Mouse (Mus musculus): ENCODE results near the gene Nek7. TPM values are rescaled to one million over a fixed set of nuclear protein-coding genes. Genes with fewer than 3 reads are reported as not detected.

Gene Nek7
- polyA plus RNA-seq, 1 experiment from 2014 or later = 10.9 TPM

GRCm38 (mm10) chr1:138615388-138615787 lies 4.6 kb downstream of the Nek7 start:
- Histone ChIP-seq H3K4me3 (ENCODE audit: low read length) (no peak overlapping the region), H3K9me3 (ENCODE audit: control insufficient read depth, low read length) (no peaks in the 10 kb centered on the region), H3K36me3 (ENCODE audit: control insufficient read depth, insufficient read depth, low read length) (no peaks in the 10 kb centered on the region), H3K4me2 (ENCODE audit: low read length) (no peak overlapping the region), H3K9ac (ENCODE audit: low read depth, low read length) (no peak overlapping the region), H3K27me3 (replicated peaks; ENCODE audit: control insufficient read depth, insufficient read depth, low read length) (no peaks in the 10 kb centered on the region), H3K4me1 (ENCODE audit: control insufficient read depth, insufficient read depth, low read depth, low read length) (peaks cover 10% of the 10 kb centered on the region), H3K27ac (ENCODE audit: low read depth, low read length) (no peak overlapping the region)
- 84% methylated on average over 3 of the region's 3 CpGs for WGBS
- no peak for ATAC-seq

GRCm38 (mm10) chr1:138614552-138615287 lies 5.2 kb downstream of the Nek7 start:
- Histone ChIP-seq H3K4me1 (ENCODE audit: control insufficient read depth, insufficient read depth, low read depth, low read length) (peaks cover 7% of the 10 kb centered on the region), H3K27me3 (replicated peaks; ENCODE audit: control insufficient read depth, insufficient read depth, low read length) (no peaks in the 10 kb centered on the region), H3K4me2 (ENCODE audit: low read length) (no peak overlapping the region), H3K27ac (ENCODE audit: low read depth, low read length) (no peak overlapping the region), H3K9me3 (ENCODE audit: control insufficient read depth, low read length) (no peaks in the 10 kb centered on the region), H3K36me3 (ENCODE audit: control insufficient read depth, insufficient read depth, low read length) (no peaks in the 10 kb centered on the region), H3K9ac (ENCODE audit: low read depth, low read length) (no peak overlapping the region), H3K4me3 (ENCODE audit: low read length) (no peak overlapping the region)
- no peak for ATAC-seq
- 75% methylated on average over 6 of the region's 6 CpGs for WGBS

- no peaks in the 10 kb centered on the region for H3K27me3 ChIP-seq (replicated peaks; ENCODE audit: control insufficient read depth, insufficient read depth, low read length)
- H3K4me2 ChIP-seq (ENCODE audit: low read length) = no peak overlapping the region
- H3K36me3 ChIP-seq (ENCODE audit: control insufficient read depth, insufficient read depth, low read length) = no peaks in the 10 kb centered on the region
- no peaks in the 10 kb centered on the region for H3K9me3 ChIP-seq (ENCODE audit: control insufficient read depth, low read length)
- no peak overlapping the region for H3K9ac ChIP-seq (ENCODE audit: low read depth, low read length)
- ATAC-seq = no peak
- no peak overlapping the region for H3K4me3 ChIP-seq (ENCODE audit: low read length)
- 86% methylated on average over 1 of the region's 1 CpGs for WGBS
- H3K27ac ChIP-seq (ENCODE audit: low read depth, low read length) = no peak overlapping the region
- no peaks in the 10 kb centered on the region for H3K4me1 ChIP-seq (ENCODE audit: control insufficient read depth, insufficient read depth, low read depth, low read length)
Observed at GRCm38 (mm10) chr1:138612177-138612576, 7.8 kb downstream of the Nek7 start.

GRCm38 (mm10) chr1:138609176-138609575 lies 10.8 kb downstream of the Nek7 start:
- Histone ChIP-seq H3K36me3 (ENCODE audit: control insufficient read depth, insufficient read depth, low read length) (no peaks in the 10 kb centered on the region), H3K27me3 (replicated peaks; ENCODE audit: control insufficient read depth, insufficient read depth, low read length) (no peaks in the 10 kb centered on the region), H3K4me3 (ENCODE audit: low read length) (no peak overlapping the region), H3K9ac (ENCODE audit: low read depth, low read length) (no peak overlapping the region), H3K27ac (ENCODE audit: low read depth, low read length) (no peak overlapping the region), H3K4me2 (ENCODE audit: low read length) (no peak overlapping the region), H3K4me1 (ENCODE audit: control insufficient read depth, insufficient read depth, low read depth, low read length) (no peaks in the 10 kb centered on the region), H3K9me3 (ENCODE audit: control insufficient read depth, low read length) (no peaks in the 10 kb centered on the region)
- ATAC-seq = no peak
- 86% methylated on average over 12 of the region's 12 CpGs for WGBS

GRCm38 (mm10) chr1:138608336-138608735 lies 11.6 kb downstream of the Nek7 start:
- no peak for ATAC-seq
- H3K27me3 ChIP-seq (replicated peaks; ENCODE audit: control insufficient read depth, insufficient read depth, low read length) = no peaks in the 10 kb centered on the region
- H3K9ac ChIP-seq (ENCODE audit: low read depth, low read length) = no peak overlapping the region
- WGBS = 91% methylated on average over 7 of the region's 7 CpGs
- H3K4me1 ChIP-seq (ENCODE audit: control insufficient read depth, insufficient read depth, low read depth, low read length) = no peaks in the 10 kb centered on the region
- no peak overlapping the region for H3K4me2 ChIP-seq (ENCODE audit: low read length)
- no peaks in the 10 kb centered on the region for H3K36me3 ChIP-seq (ENCODE audit: control insufficient read depth, insufficient read depth, low read length)
- no peaks in the 10 kb centered on the region for H3K9me3 ChIP-seq (ENCODE audit: control insufficient read depth, low read length)
- no peak overlapping the region for H3K4me3 ChIP-seq (ENCODE audit: low read length)
- no peak overlapping the region for H3K27ac ChIP-seq (ENCODE audit: low read depth, low read length)

GRCm38 (mm10) chr1:138607862-138608261 lies 12.1 kb downstream of the Nek7 start:
- Histone ChIP-seq H3K4me1 (ENCODE audit: control insufficient read depth, insufficient read depth, low read depth, low read length) (no peaks in the 10 kb centered on the region), H3K4me3 (ENCODE audit: low read length) (no peak overlapping the region), H3K4me2 (ENCODE audit: low read length) (no peak overlapping the region), H3K9me3 (ENCODE audit: control insufficient read depth, low read length) (no peaks in the 10 kb centered on the region), H3K36me3 (ENCODE audit: control insufficient read depth, insufficient read depth, low read length) (no peaks in the 10 kb centered on the region), H3K27ac (ENCODE audit: low read depth, low read length) (no peak overlapping the region), H3K9ac (ENCODE audit: low read depth, low read length) (no peak overlapping the region), H3K27me3 (replicated peaks; ENCODE audit: control insufficient read depth, insufficient read depth, low read length) (no peaks in the 10 kb centered on the region)
- WGBS = 91% methylated on average over 7 of the region's 7 CpGs
- ATAC-seq = no peak

- H3K4me3 ChIP-seq (ENCODE audit: low read length) = no peak overlapping the region
- H3K4me2 ChIP-seq (ENCODE audit: low read length) = no peak overlapping the region
- H3K4me1 ChIP-seq (ENCODE audit: control insufficient read depth, insufficient read depth, low read depth, low read length) = no peaks in the 10 kb centered on the region
- ATAC-seq = no peak
- WGBS = 89% methylated on average over 8 of the region's 8 CpGs
- H3K27me3 ChIP-seq (replicated peaks; ENCODE audit: control insufficient read depth, insufficient read depth, low read length) = no peaks in the 10 kb centered on the region
- H3K9ac ChIP-seq (ENCODE audit: low read depth, low read length) = no peak overlapping the region
- no peak overlapping the region for H3K27ac ChIP-seq (ENCODE audit: low read depth, low read length)
- no peaks in the 10 kb centered on the region for H3K9me3 ChIP-seq (ENCODE audit: control insufficient read depth, low read length)
- no peaks in the 10 kb centered on the region for H3K36me3 ChIP-seq (ENCODE audit: control insufficient read depth, insufficient read depth, low read length)
Observed at GRCm38 (mm10) chr1:138606771-138607170, 13.2 kb downstream of the Nek7 start.

- H3K4me1 ChIP-seq (ENCODE audit: control insufficient read depth, insufficient read depth, low read depth, low read length) = no peaks in the 10 kb centered on the region
- no peak overlapping the region for H3K9ac ChIP-seq (ENCODE audit: low read depth, low read length)
- 76% methylated on average over 2 of the region's 2 CpGs for WGBS
- H3K9me3 ChIP-seq (ENCODE audit: control insufficient read depth, low read length) = no peaks in the 10 kb centered on the region
- no peak for ATAC-seq
- no peak overlapping the region for H3K4me3 ChIP-seq (ENCODE audit: low read length)
- no peak overlapping the region for H3K4me2 ChIP-seq (ENCODE audit: low read length)
- no peaks in the 10 kb centered on the region for H3K36me3 ChIP-seq (ENCODE audit: control insufficient read depth, insufficient read depth, low read length)
- H3K27ac ChIP-seq (ENCODE audit: low read depth, low read length) = no peak overlapping the region
- no peaks in the 10 kb centered on the region for H3K27me3 ChIP-seq (replicated peaks; ENCODE audit: control insufficient read depth, insufficient read depth, low read length)
Observed at GRCm38 (mm10) chr1:138604736-138605135, 15.2 kb downstream of the Nek7 start.

- 97% methylated on average over 4 of the region's 4 CpGs for WGBS
- no peak overlapping the region for H3K9ac ChIP-seq (ENCODE audit: low read depth, low read length)
- H3K4me3 ChIP-seq (ENCODE audit: low read length) = no peak overlapping the region
- H3K4me1 ChIP-seq (ENCODE audit: control insufficient read depth, insufficient read depth, low read depth, low read length) = no peaks in the 10 kb centered on the region
- H3K4me2 ChIP-seq (ENCODE audit: low read length) = no peak overlapping the region
- no peaks in the 10 kb centered on the region for H3K27me3 ChIP-seq (replicated peaks; ENCODE audit: control insufficient read depth, insufficient read depth, low read length)
- no peak for ATAC-seq
- no peak overlapping the region for H3K27ac ChIP-seq (ENCODE audit: low read depth, low read length)
- no peaks in the 10 kb centered on the region for H3K36me3 ChIP-seq (ENCODE audit: control insufficient read depth, insufficient read depth, low read length)
- no peaks in the 10 kb centered on the region for H3K9me3 ChIP-seq (ENCODE audit: control insufficient read depth, low read length)
Observed at GRCm38 (mm10) chr1:138603974-138604373, 16.0 kb downstream of the Nek7 start.
